Mouse (Mus musculus) layer of hippocampus, adult 9-10 months (tissue): ENCODE measurements around the gene Olfr718-ps1.

Source experiments
- DNase-seq: peaks from one replicate; pipeline ENCODE4 v3.0.0; 2022; ENCODE audit warnings: low spot score

Olfr718-ps1 gene

GRCm38 (mm10) chr5:143129101-143129500 is 18.3 kb downstream of the Olfr718-ps1 start:
- DNase-seq, result no peak

DNA sequence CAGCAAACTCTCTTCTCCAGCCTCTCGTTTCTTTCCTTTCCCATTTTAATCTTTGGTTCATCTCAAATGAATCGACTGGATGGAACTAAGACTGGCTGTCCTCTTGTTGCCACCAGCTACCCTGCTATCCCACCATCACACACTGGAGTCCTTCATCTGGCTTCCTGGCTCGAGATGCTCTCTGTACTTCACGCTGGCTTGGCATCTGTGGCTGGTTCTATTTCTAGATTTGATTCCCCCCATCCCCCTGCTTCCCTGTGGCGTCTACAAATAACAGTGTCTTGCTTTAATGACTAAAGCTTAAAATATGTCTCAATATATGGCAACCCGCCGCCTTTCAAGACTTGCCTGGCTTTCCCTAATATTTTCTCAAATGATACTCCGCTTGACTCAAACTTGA is 19.5 kb downstream of the Olfr718-ps1 start:
- no peak for DNase-seq

- no peak for DNase-seq
Observed at GRCm38 (mm10) chr5:143126908-143127307, 20.5 kb downstream of the Olfr718-ps1 start.

DNA sequence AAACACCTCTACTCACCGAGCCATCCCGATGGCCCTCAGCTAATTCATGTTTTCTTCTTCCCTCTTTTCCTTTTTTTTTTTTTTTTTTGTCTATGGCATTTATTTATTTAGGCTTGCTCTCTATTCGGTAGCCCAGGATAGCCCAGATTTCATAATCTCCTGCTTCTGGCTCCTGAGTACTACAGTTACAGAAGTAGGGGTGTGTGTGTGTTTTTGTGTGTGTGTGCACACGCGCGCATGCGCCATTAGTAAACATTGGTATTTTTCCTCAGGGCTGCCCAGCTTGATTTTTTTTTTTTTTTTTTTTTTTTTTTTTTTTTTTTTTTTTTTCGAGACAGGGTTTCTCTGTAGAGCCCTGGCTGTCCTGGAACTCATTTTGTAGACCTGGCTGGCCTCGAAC is 21.3 kb downstream of the Olfr718-ps1 start:
- no peak for DNase-seq

DNA sequence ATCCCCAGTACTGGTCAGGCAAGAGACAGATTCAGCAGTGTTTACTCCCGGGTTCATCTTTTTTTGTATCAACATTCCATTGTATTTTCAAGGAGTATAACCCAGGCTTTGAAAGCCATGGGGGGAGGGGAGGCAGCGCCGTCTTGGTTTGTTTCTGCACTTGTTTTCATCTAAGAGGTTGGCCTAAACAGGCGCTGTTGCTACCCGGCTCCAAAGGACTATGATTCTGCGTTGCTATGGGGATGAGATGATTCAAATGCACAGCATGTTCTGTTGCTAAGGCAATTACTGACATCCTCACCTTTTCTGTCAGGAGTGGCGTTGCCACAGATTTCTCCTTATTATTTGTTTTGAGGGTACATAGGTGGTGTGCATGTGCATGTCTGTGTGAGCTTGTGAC is 21.8 kb downstream of the Olfr718-ps1 start:
- DNase-seq, result peak; percentile 35

DNA sequence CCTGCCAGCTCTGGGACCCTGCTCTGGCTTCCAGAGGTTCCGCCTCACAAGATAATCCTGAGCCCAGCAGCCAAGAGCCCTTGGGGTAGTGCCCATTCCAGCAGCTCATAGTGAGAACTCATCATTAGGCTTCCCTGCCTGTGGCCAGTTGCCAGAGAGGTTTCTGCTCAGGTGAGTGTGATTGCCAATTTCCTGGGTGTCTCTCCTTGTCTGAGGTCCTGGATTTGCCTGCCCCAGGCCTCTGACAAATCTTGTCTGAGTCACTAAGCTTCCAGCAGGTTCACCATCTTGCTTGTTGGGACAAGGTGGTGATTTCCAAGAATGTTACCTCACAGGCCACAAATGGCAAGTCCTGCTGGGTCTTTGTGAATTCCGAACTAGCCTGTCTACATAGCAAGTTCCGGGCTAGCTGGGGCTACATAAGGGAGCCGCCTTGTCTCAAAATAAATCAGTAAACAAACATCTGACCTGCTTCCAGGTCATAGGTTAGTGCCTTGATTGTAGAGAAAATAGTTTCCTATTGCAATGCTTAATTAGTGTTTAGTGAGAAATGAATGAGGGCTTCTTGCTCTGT is 22.5 kb downstream of the Olfr718-ps1 start:
- DNase-seq, result no peak

DNA sequence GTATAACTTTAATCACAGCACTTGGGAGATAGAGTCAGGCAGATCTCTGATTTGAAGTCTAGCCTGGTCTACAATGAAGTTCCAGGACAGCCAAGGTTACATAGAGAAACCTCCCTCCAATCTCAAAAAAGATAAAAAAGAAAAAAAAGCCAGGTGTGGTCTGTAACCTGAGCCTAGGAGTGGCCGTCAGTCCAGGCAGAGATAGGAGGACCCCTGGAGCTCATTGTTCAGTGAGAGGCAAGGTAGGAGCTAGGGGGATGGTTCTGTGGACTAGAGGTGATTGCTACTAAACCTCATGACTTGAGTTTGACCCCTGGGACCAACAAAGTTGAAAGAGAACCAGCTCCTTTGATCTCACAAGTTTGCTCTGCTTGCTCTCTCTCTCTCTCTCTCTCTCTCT is 24.7 kb downstream of the Olfr718-ps1 start:
- DNase-seq, result no peak

DNA sequence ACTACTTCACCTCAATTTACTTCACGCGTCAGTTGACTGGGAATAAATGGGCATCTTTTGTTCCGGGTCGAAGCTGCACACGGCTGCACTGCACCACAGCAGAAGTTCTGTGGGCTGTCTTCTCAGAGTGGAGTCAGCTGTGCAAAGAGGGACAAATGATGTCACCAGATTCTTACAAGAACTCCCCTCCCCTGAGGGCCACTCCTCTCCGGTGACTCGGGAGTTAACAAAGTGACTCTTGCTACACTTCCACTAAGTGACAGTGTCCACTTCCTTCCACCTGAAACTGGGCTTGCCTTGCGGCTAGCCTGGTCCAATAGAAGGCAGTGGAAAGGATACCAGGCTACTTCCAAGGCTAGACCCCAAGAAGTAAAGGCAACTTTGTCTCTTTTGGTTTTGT is 25.3 kb downstream of the Olfr718-ps1 start:
- no peak for DNase-seq

DNA sequence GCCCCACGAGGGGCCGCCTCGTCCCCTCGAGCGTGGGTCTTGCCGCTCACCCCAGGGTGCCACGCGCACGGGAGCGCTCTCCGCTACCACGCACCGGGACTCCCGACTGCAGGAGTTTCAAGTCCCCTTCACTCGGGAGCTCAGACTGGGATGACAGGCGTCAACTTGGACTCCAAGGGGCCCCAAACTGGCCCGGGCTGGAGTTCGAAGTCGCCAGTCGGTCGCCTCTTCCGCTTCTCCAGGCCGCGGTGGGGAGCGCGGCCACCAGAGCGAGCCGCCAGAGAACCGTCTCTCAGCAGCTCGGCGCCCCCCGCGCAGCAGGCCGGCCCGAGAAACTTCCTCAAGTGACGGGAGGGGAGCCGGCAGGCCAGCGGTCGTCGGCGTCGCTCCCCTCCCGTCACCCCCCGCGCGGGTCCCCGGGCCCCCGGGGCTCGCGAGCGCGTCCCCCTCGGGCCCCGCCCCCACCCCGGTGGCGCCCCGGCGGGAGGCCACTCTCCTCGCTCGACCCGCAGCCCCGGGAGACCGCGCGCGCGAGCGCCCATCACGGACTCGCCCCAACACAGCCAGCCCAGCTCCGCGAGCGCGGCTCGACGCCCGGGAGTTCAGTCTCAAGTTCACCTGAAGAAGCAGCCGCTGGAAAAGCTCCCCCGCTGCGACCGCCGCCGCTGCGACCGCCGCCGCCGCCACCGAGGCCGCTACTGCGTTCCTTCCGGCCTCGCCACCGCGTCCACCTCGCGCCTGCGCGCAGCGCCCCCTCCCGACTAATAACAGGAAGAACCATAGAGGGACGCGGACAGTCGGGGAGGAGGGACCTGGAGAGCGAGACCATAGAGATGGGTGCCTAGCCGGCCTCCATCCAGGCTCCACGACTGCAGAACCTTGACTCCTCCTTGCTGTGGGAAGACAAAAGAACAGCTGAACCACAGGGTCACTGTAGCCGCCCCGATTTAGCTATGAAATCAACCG is 34.8 kb downstream of the Olfr718-ps1 start, which contains the start of gene Rnf216:
TSS of gene Rnf216 (minus strand) at position 714 of the 966 bp plus-strand sequence.
- DNase-seq, result peak; percentile 91

- no peak for DNase-seq
Observed at GRCm38 (mm10) chr5:143106842-143107241, 40.5 kb downstream of the Olfr718-ps1 start.

- DNase-seq, result no peak
Observed at GRCm38 (mm10) chr5:143103231-143103630, 44.1 kb downstream of the Olfr718-ps1 start.

GRCm38 (mm10) chr5:143101626-143102025 is 45.8 kb downstream of the Olfr718-ps1 start:
- DNase-seq, result no peak

- DNase-seq, result no peak
Observed at GRCm38 (mm10) chr5:143095256-143095655, 52.1 kb downstream of the Olfr718-ps1 start.

DNA sequence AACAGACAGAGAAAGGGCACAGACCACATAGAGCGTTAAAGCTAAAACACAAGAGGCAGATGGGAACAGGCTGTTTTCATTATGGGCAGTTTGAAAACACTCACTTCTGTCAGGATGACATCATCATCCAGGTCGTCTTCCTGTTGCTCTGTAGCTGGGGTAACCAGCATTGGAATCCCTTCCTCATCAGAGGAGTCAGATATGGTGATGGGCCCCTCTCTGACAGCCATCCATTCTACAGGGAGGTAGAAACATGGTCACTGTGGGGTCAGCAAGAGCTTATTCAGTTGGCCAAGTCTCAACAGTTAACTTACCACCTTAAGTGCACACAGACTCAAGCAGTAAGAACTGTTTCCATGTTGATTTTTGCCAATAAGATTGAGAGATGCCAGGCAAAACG is 54.5 kb downstream of the Olfr718-ps1 start:
- DNase-seq, result no peak

DNA sequence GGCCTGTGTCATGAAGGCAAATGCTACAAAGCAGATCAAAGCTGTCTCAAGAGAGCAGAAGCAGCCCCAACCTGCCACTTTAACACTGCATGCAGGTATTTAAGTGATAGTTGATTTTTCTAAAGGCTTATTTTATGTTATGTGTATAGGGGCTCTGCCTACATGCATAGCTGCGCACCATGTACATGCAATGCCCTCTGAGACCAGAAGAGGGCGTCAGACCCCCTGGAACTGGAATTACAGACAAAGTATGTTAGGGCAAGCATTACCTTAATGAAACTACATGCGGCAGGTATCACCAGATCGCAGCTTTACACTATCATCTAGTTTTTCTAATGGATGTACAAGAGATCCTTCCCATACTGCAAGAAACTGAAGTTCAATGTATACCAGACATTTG is 62.5 kb downstream of the Olfr718-ps1 start:
- no peak for DNase-seq
